Mouse (Mus musculus) retina, postnatal 1 day (tissue): ENCODE data around the gene Gm11077.
A peak's percentile ranks its signal among the peaks of the same experiment; 100 is the strongest.

Experiments
- DNase-seq: peaks from one replicate; pipeline ENCODE4 v3.0.0-alpha.2; 2012

The Gm11077 gene

DNA sequence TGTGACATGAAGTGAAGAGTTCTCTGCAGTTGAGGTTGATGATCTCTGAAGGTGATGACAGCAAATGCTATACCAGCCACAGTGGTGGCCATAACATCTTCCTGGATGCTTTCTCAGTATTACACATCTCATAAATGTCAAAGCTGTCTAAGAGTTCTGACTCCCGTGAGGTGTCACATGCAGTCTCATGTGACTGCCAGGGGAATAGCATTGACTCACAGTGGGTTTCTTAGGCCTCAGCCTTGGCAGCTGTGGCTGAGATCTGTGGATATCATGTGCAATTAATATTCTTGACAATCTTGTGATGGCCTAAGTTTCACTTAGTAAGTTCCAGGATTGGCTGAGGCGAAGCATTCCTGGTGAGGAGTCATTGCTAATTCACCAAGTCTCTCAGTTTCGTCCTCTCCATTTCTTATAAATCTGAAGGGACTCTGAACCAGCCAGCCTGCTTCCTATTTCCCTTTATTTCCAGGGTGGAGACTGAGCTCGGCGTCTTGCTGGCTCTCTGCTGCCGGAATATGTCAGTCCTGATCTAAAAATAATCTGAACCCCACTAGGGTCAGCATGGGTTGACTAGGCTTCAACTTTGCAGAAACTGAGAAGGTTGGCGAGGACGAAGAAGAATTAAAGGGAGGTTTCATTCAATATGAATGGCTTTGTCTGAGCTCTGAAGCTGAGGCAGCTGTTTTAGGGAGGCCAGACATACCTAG is 21.4 kb downstream of the Gm11077 start:
- no peak for DNase-seq

DNA sequence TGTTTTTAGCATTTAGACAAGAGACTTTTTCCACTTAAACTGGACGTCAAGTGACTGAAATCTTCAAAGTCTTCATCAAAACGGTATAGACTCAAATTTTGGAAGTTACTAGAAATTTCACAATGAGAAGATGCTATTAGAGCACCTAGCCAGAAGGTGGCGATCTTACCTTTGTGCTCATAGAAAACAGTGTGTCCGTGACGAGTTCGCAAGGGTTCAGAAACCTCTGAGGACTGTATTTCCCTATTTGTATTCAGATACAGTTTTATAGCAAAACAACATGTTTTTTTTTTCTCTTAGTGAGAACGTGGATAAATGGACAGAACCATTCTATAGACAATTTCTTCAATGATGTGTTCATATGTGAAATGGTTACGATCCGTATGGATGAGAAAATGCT is 37.3 kb downstream of the Gm11077 start:
- DNase-seq: peak; percentile 75

DNA sequence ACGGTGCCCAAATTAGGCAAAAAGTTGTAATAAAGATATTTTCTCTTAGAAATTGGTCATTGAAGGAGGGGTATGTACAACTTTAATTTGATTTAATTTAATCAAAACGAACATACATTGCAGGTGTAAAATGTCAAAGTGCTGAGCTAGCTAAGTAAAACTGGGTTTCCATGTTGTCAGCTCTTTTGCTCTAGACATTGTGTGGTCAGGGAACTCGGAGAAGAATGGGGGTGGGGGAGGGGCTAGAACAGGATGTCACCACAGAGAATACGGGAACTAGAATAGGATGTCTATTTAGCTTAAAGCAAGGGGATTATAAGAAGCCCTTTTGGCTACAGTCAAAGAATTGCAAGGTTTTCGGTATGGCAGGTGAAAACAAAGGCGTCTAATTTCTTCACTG is 38.2 kb downstream of the Gm11077 start:
- DNase-seq: peak; percentile 57

DNA sequence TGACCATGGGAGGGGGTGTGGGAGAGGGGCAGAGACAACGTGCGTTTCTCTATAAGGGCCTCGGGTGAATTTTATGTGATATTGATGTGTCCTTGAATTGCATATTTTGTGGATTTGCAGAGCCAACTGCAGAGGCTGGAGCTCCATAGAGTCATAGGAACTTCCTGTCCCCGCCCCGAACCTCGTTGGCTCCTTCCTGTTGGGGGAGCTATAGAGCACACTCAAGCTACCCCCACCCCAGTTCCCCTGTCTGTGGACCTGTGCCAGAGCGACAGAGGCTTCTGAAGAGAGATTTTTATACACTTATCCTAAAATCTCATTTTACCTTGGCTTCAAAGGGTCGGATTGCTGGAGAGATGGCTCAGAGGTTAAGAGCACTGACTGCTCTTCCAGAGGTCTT is 39.1 kb downstream of the Gm11077 start:
- DNase-seq: no peak

DNA sequence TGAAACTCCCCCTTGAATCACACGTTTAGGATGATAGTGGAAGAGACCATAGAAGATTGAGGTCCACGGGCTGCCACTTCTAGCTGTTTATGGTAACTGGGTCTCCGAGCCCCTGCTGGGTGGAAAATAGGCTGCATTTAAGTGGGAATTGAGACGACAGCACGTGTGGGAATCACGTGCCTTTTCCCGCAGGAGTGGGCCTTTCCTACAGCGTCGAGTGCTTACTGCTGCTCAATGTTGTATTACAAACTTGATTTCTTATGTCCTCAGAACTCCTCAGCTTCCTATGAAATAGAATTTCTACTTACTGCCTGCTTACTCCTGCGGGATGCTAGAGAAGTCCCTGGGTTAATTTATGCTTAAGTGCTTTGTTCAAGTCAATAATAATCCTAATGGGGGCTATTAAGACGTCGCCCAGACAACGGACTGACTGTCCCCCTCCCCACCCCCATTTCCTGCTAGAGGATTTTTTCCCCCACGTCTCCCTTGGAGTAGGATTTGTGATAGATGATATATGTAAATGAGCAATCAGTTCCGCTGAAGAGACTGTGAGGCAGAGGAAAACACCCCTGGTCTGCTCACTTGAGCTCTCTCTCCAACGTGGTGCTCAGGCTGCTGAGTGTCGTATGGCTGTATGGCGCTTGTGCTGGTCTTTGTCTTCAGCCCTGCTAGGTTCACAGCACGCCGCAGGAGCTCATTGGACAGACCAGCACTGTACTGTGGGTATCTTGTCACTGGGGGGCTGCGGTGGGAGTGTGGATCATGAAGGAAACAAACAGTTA is 40.0 kb downstream of the Gm11077 start:
- peak; percentile 57 for DNase-seq

DNA sequence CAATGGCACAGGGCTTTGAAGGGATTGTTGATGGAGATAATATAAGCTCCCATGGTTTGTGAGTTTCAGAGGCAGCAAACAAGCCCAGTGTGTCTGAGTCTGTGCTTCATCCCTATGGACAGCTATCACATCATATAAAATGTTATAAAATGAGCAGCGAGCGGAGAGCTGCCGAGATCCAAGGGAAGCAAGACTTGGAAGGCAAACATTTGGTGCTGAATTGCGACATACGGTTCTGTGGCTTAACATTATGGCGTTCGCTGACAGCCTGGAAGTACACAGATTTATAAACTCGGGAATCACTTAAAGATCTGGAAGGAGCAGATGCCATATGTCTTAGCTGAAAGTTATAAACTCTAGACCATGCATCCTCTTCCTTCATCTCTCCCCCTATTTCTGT is 47.2 kb downstream of the Gm11077 start:
- DNase-seq: no peak

DNA sequence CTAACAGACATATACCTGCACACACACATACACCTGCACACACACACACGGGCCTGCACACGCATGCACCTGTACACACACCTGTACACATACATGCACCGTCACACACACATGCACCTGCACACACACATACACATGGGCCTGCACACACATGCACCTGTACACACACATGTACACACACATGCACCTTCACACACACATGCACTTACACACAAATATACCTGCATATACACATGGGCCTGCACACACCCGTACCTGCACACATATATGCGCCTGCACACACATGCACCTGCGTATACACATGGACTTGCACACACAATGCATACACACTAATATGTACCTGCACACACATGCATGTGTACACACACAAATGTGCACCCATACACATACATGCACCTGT is 53.4 kb downstream of the Gm11077 start:
- no peak for DNase-seq

DNA sequence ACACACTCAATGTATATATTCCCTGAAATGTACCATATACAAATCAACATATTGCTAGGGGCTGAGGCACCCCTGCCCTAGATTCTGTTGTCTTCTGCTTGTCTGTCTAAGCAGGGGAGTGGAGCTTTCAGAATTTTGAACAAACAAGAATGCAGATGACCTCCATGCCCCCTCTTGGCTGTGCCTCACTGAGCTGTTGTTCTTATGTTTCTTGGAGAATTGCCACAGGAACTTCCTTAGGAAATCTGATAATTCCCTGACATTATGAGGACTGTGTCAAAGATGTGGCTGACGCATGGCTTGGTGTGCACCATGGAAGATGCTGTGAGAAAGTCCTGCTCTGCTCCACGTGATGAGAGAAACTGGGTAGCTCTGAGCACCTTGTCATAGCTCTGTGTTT is 57.0 kb downstream of the Gm11077 start:
- DNase-seq: peak; percentile 14

DNA sequence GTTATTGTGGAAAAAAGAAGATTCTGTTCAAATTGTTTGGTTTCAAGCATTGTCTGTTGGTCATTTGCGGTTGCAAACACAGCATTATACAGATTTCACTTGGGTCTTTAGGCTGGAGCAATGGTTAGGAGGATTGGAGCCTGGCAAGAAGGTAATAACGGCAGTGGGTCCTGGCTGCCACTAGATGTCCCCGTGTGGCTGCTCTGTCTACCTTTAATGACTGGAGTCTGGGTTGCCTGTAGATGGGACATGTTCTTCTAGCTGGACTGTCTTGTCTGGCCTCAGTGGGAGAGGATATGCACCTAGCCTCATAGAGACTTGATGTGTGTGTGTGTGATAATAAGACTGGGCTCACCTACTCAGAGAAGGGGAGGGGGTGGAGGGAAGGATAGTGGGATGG is 60.8 kb downstream of the Gm11077 start:
- peak; percentile 13 for DNase-seq

DNA sequence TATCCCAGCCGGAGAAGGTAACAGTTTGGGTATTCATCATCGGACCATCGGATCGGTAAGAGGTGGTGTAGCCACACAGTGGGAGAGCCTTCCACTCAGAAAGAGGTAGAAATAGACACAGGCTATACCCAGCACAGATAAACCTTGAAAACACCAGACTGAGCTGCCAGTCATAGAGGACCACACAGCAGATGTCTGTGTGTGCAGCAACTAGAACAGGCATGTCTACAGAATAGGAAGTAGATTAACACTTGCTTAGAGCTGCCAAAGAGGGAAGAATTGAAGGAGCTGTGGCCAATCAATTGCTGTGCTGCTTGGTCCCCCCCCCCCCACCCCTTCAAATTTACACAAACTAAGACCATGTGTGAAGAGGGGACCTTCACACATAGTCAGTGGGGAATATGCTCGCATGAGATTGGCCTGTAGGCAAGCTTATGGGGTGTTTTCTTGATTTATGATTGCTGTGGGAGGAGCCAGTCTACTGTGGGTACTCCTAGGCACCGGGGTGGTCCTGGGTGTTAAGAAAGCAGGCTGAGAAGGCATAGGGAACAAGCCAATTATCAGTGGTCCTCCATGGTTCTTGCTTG is 64.7 kb downstream of the Gm11077 start:
- no peak for DNase-seq

DNA sequence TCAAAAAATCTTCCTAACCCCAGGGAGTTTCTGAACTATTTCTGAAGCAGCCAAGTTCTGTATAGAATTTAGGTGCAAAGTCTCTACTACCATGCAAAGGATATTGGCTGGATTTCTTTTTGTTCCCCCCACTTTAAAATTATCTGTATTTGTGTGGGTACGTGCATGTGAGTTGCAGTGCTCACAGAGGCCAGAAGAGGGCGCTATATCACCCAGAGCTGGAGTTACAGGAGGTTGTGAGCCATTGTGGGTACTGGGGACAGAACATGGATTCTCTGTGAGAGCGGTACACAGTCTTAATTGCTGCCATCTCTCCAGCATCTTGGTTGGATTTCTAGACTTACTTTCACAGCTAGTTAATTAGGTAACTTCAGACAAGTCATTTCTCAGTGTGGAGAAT is 69.8 kb downstream of the Gm11077 start:
- DNase-seq: no peak

DNA sequence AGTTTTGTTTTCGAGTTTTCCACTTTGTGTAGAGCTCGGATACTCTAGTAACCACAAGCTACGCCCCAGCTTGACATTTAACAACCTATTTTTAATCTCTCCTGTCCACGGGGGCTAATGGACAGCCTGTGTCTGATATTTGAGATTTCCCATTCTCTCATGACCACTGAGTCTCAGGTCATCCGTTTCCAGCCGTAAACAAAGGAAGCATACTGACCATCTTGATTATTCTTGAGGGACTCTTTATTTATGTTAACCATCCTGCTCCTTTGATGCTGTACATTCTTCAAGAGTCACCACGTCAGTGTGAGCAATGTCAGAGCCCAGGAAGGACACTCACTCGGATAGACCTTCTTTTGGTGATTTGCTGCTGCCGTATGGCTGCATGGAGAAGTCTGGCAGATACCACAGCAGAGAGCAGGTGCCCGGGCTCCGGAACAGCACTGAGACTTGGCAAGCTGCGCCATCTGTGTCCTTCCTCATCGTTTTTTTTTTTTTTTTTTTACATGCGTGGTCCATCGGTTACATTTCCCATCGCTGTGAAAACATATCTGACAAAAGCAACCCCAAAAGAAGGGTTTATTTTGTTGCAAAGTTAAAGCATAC is 70.5 kb downstream of the Gm11077 start:
- DNase-seq: no peak

DNA sequence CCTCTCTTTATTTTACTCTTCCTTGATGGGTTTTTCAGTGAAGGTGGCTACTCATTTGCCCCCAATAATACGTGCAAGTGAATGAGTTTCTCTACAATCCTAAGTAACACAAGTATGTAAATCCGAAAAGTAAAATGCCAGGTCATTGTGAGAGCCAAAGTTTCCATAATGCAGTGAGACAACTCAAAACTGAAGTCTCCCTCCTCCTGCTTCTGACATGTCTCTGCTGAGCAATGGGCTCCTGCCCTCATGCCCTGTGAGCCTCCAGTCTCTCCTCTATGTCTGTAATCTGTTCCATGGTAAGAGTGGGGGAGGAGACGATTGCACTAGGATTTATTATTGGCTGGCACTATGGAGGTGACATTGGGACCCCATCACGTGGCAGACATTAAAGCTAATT is 71.5 kb downstream of the Gm11077 start:
- DNase-seq: no peak
